Mouse (Mus musculus) splenic B cell, adult 2 months (primary cell): ENCODE data around the gene Arhgap22.

Experiments used
- DNase-seq: peaks from one replicate; pipeline ENCODE4 v3.0.0-alpha.2; 2011; ENCODE audit warnings: low read depth, low spot score
- H3K27me3 ChIP-seq: 2 replicates; pipeline ENCODE4 v1.6.1; 2012; ENCODE audit warnings: mild to moderate bottlenecking, low read length, moderate library complexity, mixed read lengths; ENCODE audit not compliant: control insufficient read depth, poor library complexity, insufficient read depth, severe bottlenecking
- H3K36me3 ChIP-seq: 2 replicates; pipeline ENCODE4 v1.6.1; 2012; ENCODE audit warnings: mild to moderate bottlenecking, low read length, moderate library complexity, mixed read lengths; ENCODE audit not compliant: control insufficient read depth, poor library complexity, insufficient read depth, severe bottlenecking

The Arhgap22 gene

GRCm38 (mm10) chr14:33203777-33204176, 10.0 kb upstream of the Arhgap22 start:
- no peaks in the 10 kb centered on the region for H3K27me3 ChIP-seq

GRCm38 (mm10) chr14:33205280-33205965, 8.4 kb upstream of the Arhgap22 start:
- Histone ChIP-seq H3K36me3 (no peaks in the 10 kb centered on the region), H3K27me3 (no peaks in the 10 kb centered on the region)
- peak; percentile 83 for DNase-seq

More at GRCm38 (mm10) chr14:33203777-33204176, 10.0 kb upstream of the Arhgap22 start:
- H3K36me3 ChIP-seq: no peaks in the 10 kb centered on the region
- DNase-seq: no peak

GRCm38 (mm10) chr14:33207011-33207410, 6.8 kb upstream of the Arhgap22 start:
- peak; percentile 80 for DNase-seq

GRCm38 (mm10) chr14:33208331-33208730, 5.5 kb upstream of the Arhgap22 start:
- Histone ChIP-seq H3K27me3 (no peaks in the 10 kb centered on the region), H3K36me3 (no peaks in the 10 kb centered on the region)
- no peak for DNase-seq

More at GRCm38 (mm10) chr14:33207011-33207410, 6.8 kb upstream of the Arhgap22 start:
- Histone ChIP-seq H3K27me3 (no peaks in the 10 kb centered on the region), H3K36me3 (no peaks in the 10 kb centered on the region)

- no peaks in the 10 kb centered on the region for H3K36me3 ChIP-seq
- H3K27me3 ChIP-seq: no peaks in the 10 kb centered on the region
- DNase-seq: no peak
These were observed 3.0 kb upstream of the Arhgap22 start for GRCm38 (mm10) chr14:33210806-33211205.

- no peak for DNase-seq
- no peaks in the 10 kb centered on the region for H3K27me3 ChIP-seq
- no peaks in the 10 kb centered on the region for H3K36me3 ChIP-seq
These were observed 1.4 kb upstream of the Arhgap22 start for GRCm38 (mm10) chr14:33212271-33212957.

GRCm38 (mm10) chr14:33212958-33213309, 892 bp upstream of the Arhgap22 start:
- no peak for DNase-seq
- H3K27me3 ChIP-seq: no peaks in the 10 kb centered on the region
- no peaks in the 10 kb centered on the region for H3K36me3 ChIP-seq

GRCm38 (mm10) chr14:33214767-33215128, 922 bp downstream of the Arhgap22 start:
- no peaks in the 10 kb centered on the region for H3K36me3 ChIP-seq
- H3K27me3 ChIP-seq: no peaks in the 10 kb centered on the region
- no peak for DNase-seq

GRCm38 (mm10) chr14:33215163-33215562, 1.3 kb downstream of the Arhgap22 start:
- DNase-seq: no peak

GRCm38 (mm10) chr14:33216343-33217208, 2.8 kb downstream of the Arhgap22 start:
- H3K36me3 ChIP-seq: no peaks in the 10 kb centered on the region
- peak; percentile 60 for DNase-seq

More at GRCm38 (mm10) chr14:33215163-33215562, 1.3 kb downstream of the Arhgap22 start:
- no peaks in the 10 kb centered on the region for H3K36me3 ChIP-seq
- H3K27me3 ChIP-seq: no peaks in the 10 kb centered on the region

GRCm38 (mm10) chr14:33225235-33225634, 11.4 kb downstream of the Arhgap22 start:
- no peak for DNase-seq
- no peaks in the 10 kb centered on the region for H3K27me3 ChIP-seq
- no peaks in the 10 kb centered on the region for H3K36me3 ChIP-seq

More at GRCm38 (mm10) chr14:33216343-33217208, 2.8 kb downstream of the Arhgap22 start:
- no peaks in the 10 kb centered on the region for H3K27me3 ChIP-seq

GRCm38 (mm10) chr14:33230672-33231071, 16.8 kb downstream of the Arhgap22 start:
- no peaks in the 10 kb centered on the region for H3K27me3 ChIP-seq

GRCm38 (mm10) chr14:33231311-33231710, 17.5 kb downstream of the Arhgap22 start:
- peak; percentile 60 for DNase-seq
- Histone ChIP-seq H3K36me3 (no peaks in the 10 kb centered on the region), H3K27me3 (no peaks in the 10 kb centered on the region)

More at GRCm38 (mm10) chr14:33230672-33231071, 16.8 kb downstream of the Arhgap22 start:
- H3K36me3 ChIP-seq: no peaks in the 10 kb centered on the region
- DNase-seq: no peak

GRCm38 (mm10) chr14:33232048-33232447, 18.2 kb downstream of the Arhgap22 start:
- Histone ChIP-seq H3K27me3 (no peaks in the 10 kb centered on the region), H3K36me3 (no peaks in the 10 kb centered on the region)
- no peak for DNase-seq

- Histone ChIP-seq H3K27me3 (no peaks in the 10 kb centered on the region), H3K36me3 (no peaks in the 10 kb centered on the region)
- DNase-seq: peak; percentile 81
These were observed 21.8 kb downstream of the Arhgap22 start for GRCm38 (mm10) chr14:33235661-33236060.
